Mouse (Mus musculus): ENCODE measurements at regions not wholly inside any gene's neighbourhood (a gene's known extent, or its start where the extent isn't known, plus 50 kb on each side); places are given as distances from the start of the nearest gene placed in this dataset.

- DNase-seq: no peak
Measured at GRCm38 (mm10) chr4:140320120-140320921, 73.7 kb upstream of the Igsf21 start.

GRCm38 (mm10) chr4:140312635-140313034 lies 66.1 kb upstream of the Igsf21 start:
- DNase-seq: no peak

- no peak for DNase-seq
Measured at GRCm38 (mm10) chr4:140307481-140307880, 60.9 kb upstream of the Igsf21 start.

GRCm38 (mm10) chr4:140304960-140305359 lies 58.4 kb upstream of the Igsf21 start:
- DNase-seq: no peak

GRCm38 (mm10) chr4:140301661-140302060 lies 55.1 kb upstream of the Igsf21 start:
- DNase-seq: no peak

GRCm38 (mm10) chr4:140297912-140298620 lies 51.5 kb upstream of the Igsf21 start:
- DNase-seq: no peak
